In the genomic region with DNA sequence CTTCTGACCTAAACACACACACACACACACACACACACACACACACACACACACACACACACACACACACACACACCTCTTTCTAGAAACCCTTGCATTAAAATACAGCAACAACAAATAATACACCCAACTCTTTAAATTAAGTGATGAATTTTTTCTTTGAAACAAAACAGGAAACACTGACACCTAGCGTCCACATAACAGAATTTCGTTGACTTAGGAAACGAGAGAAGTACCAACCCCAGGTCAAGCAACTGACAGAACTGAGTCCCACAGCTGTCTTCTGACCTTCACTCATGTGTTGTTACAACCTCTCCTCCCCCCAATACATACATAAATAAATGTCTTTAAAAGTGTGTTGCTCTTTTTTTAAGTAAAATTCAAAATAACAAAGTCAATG, we compare ENCODE assay signal across 9 mouse cellular contexts. TPM values are rescaled to one million over a fixed set of nuclear protein-coding genes. Genes with fewer than 3 reads are reported as not detected.
A peak's percentile ranks its signal among the peaks of the same experiment; 100 is the strongest.
DNase-seq lines count a peak whose midpoint lies in the region; ATAC-seq and TF ChIP-seq lines count a peak whose summit lies in the region.
"Had no signal": no experiment of that assay in that cellular context is flagged by ENCODE, and none has a peak within 500 bp of the region (broad histone marks: within the 10 kb centered on the region; RNA-seq: fewer than 3 reads in every experiment).

No protein-coding gene starts in this region.

- no peak overlapping the region for H3K27ac ChIP-seq in left cerebral cortex, adult 2 months
- H3K27ac ChIP-seq: liver, embryonic 13.5 days had no signal

- no peak overlapping the region for H3K4me3 ChIP-seq in left cerebral cortex, adult 2 months
- H3K4me3 ChIP-seq: liver, embryonic 13.5 days had no signal

- intact Hi-C loops in left cerebral cortex, adult 2 months (cut with DNase I) = loop anchor here (1.0 to 5.0 kb wide), 2 partner anchors 272 to 354 kb away; no protein-coding TSS in a partner anchor

- ATAC-seq in megakaryocyte, adult 5-6 weeks (ENCODE audit: poor library complexity, severe bottlenecking) = 0 out of 2 replicates have a peak, but pooled peaks have one; percentile 45
- ATAC-seq in granulocyte monocyte progenitor cell, adult 5-6 weeks (replicated peaks; ENCODE audit: poor library complexity, severe bottlenecking) = no peak

- peak; percentile 64 for TF ChIP-seq CTCF in left cerebral cortex, adult 2 months (IDR thresholded peaks at IDR 0.05)

- peak; percentile 6 for DNase-seq in adrenal gland, postnatal 14 days
- DNase-seq in adrenal gland, adult 8-10 months = no peak
- no peak for DNase-seq in left cerebral cortex, adult 2 months (ENCODE audit: extremely low spot score in 1 of 2, low spot score in 2 of 2)
- no peak for DNase-seq in left cerebral cortex, adult 18-20 months (ENCODE audit: low spot score in 2 of 2)
- peak; percentile 48 for DNase-seq in adipocyte (ENCODE audit: low spot score)
- DNase-seq in left cerebral cortex, adult 11 months (ENCODE audit: low spot score) = no peak
- DNase-seq: liver, embryonic 13.5 days had no signal

RNA-seq across cellular contexts. Expression of a gene that starts 28.8 kb away (rescaled TPM):
- total RNA-seq in adrenal gland, postnatal 14 days (2021) = 26.1 and 33.5 TPM in 2 replicates
- 10 to 100 TPM; 25.2 to 45.6 (median 30.6) TPM for total RNA-seq in adrenal gland, adult 8-10 months (2022)
- 10 to 100 TPM; 22.6 to 27.5 TPM for total RNA-seq in left cerebral cortex, adult 2 months (2021)
- total RNA-seq in left cerebral cortex, adult 18-20 months (2021) = 10 to 100 TPM; 22.0 to 25.5 TPM
- total RNA-seq in megakaryocyte, adult 5-6 weeks (2015) = 54.5 and 58.7 TPM in 2 replicates
- 69.5 and 85.7 TPM in 2 replicates for total RNA-seq in megakaryocyte, adult 5-6 weeks (2017)
- 40.7 and 43.8 TPM in 2 replicates for total RNA-seq in granulocyte monocyte progenitor cell, adult 5-6 weeks (2014; fragmentation: Nextera tagmentation)
- 60.8 and 64.3 TPM in 2 replicates for total RNA-seq in granulocyte monocyte progenitor cell, adult 5-6 weeks (2017)

RNA-seq across cellular contexts. Expression of a gene that starts 33.8 kb away (rescaled TPM):
- total RNA-seq in adrenal gland, postnatal 14 days (2021) = 44.7 and 45.0 TPM in 2 replicates
- 10 to 100 TPM; 50.4 to 83.6 (median 73.9) TPM for total RNA-seq in adrenal gland, adult 8-10 months (2022)
- 10 to 100 TPM; 37.6 to 47.8 TPM for total RNA-seq in left cerebral cortex, adult 2 months (2021)
- 10 to 100 TPM; 38.3 to 39.7 TPM for total RNA-seq in left cerebral cortex, adult 18-20 months (2021)
- 8.0 and 12.3 TPM in 2 replicates for total RNA-seq in megakaryocyte, adult 5-6 weeks (2015)
- total RNA-seq in megakaryocyte, adult 5-6 weeks (2017) = 6.6 and 8.2 TPM in 2 replicates
- total RNA-seq in granulocyte monocyte progenitor cell, adult 5-6 weeks (2014; fragmentation: Nextera tagmentation) = 12.3 and 36.2 TPM in 2 replicates
- 5.3 and 8.4 TPM in 2 replicates for total RNA-seq in granulocyte monocyte progenitor cell, adult 5-6 weeks (2017)

RNA-seq across cellular contexts. Expression of a gene that starts 50.1 kb away (rescaled TPM):
- total RNA-seq in adrenal gland, postnatal 14 days (2021) = 1.3 and 1.8 TPM in 2 replicates
- 1 to 10 TPM; 1.1 to 4.0 (median 2.6) TPM for total RNA-seq in adrenal gland, adult 8-10 months (2022)
- total RNA-seq in left cerebral cortex, adult 2 months (2021) = 1 to 10 TPM; 1.2 to 1.3 TPM
- 1 to 10 TPM in 1 of 2 experiments, under 1 TPM in 1; 0.91 to 1.1 TPM for total RNA-seq in left cerebral cortex, adult 18-20 months (2021)
- total RNA-seq in megakaryocyte, adult 5-6 weeks (2015) = 37.9 and 43.1 TPM in 2 replicates
- total RNA-seq in megakaryocyte, adult 5-6 weeks (2017) = 99.2 and 109 TPM in 2 replicates
- total RNA-seq in granulocyte monocyte progenitor cell, adult 5-6 weeks (2014; fragmentation: Nextera tagmentation) = 190 and 234 TPM in 2 replicates
- 194 and 218 TPM in 2 replicates for total RNA-seq in granulocyte monocyte progenitor cell, adult 5-6 weeks (2017)

Comparison
In these comparisons a context has a peak if more than half of its experiments do, and no peak if none do; other contexts are left out.
1. DNase-seq: peak in adrenal gland, postnatal 14 days (single experiment) and adipocyte (single experiment); none in adrenal gland, adult 8-10 months (single experiment), left cerebral cortex, adult 2 months (0 of 2), left cerebral cortex, adult 18-20 months (0 of 2) and left cerebral cortex, adult 11 months (single experiment).
2. RNA of a gene that starts 50.1 kb away (total RNA-seq): 190 to 234 TPM in granulocyte monocyte progenitor cell, adult 5-6 weeks and 37.9 to 109 TPM in megakaryocyte, adult 5-6 weeks; 1.1 to 4.0 TPM in adrenal gland, adult 8-10 months, 1.2 to 1.3 TPM in left cerebral cortex, adult 2 months, 1.3 to 1.8 TPM in adrenal gland, postnatal 14 days and 0.91 to 1.1 TPM in left cerebral cortex, adult 18-20 months; every median in the first group is over 4 times any median in the second.